Mouse (Mus musculus) erythroblast, embryonic 14.5 days (primary cell): ENCODE results near the gene Nop10.

Experiments
- GATA1 ChIP-seq: IDR thresholded peaks from 2 replicates; pipeline ENCODE4 v1.6.1; 2012; ENCODE audit warnings: low read length, inconsistent platforms, mixed read lengths
- TAL1 ChIP-seq: IDR thresholded peaks from 3 replicates; pipeline ENCODE4 v1.6.1; 2012; ENCODE audit warnings: low read length, inconsistent platforms, mixed read lengths

GRCm38 (mm10) chr2:112247323-112247722, 14.4 kb upstream of the Nop10 start:
- TF ChIP-seq GATA1 (no peak), TAL1 (no peak)
